ENCODE assay signal across 12 mouse cellular contexts in the genomic region with DNA sequence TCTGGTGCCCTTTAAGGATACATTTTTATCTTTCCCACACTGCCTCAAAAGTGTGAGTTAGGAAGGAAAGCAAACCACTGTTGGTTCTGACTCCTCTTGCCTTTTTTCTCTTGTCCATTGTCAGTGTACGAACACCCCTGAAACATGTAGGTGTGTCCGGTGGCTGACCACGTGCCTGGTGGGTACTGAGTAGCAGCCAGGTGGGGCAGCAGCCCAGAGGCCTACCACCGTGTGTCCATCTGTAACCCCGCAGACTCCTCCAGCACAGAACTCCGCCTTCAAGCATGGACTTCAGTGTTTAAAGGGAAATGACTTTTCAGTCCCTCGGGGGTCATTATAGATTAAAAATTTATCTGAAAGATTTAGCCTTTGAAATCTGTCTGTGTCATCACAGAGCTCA. TPM values are rescaled to one million over a fixed set of nuclear protein-coding genes. Genes with fewer than 3 reads are reported as not detected.
DNase-seq lines count a peak whose midpoint lies in the region; ATAC-seq lines count a peak whose summit lies in the region.
"Had no signal": no experiment of that assay in that cellular context is flagged by ENCODE, and none has a peak within 500 bp of the region (broad histone marks: within the 10 kb centered on the region; RNA-seq: fewer than 3 reads in every experiment).

No protein-coding gene starts in this region.

- H3K9ac ChIP-seq in forebrain, embryonic 12.5 days = no peak overlapping the region
- H3K9ac ChIP-seq in forebrain, embryonic 13.5 days = no peak overlapping the region
- no peak overlapping the region for H3K9ac ChIP-seq in midbrain, embryonic 15.5 days
- no peak overlapping the region for H3K9ac ChIP-seq in midbrain, embryonic 16.5 days (ENCODE audit: low read depth, low read length)
- H3K9ac ChIP-seq: liver, embryonic 12.5 days had no signal

- H3K4me1 ChIP-seq in forebrain, embryonic 12.5 days = peaks cover 31% of the 10 kb centered on the region
- H3K4me1 ChIP-seq in forebrain, embryonic 13.5 days = peaks cover 29% of the 10 kb centered on the region
- H3K4me1 ChIP-seq in midbrain, embryonic 10.5 days = peaks cover 35% of the 10 kb centered on the region
- H3K4me1 ChIP-seq in midbrain, embryonic 15.5 days = peaks cover 30% of the 10 kb centered on the region
- H3K4me1 ChIP-seq in midbrain, embryonic 16.5 days (ENCODE audit: control insufficient read depth, insufficient read depth, low read length) = peaks cover 27% of the 10 kb centered on the region
- H3K4me1 ChIP-seq: liver, embryonic 12.5 days had no signal

- 46% methylated on average over 7 of the region's 7 CpGs for WGBS in forebrain, embryonic 12.5 days
- 52% methylated on average over 7 of the region's 7 CpGs for WGBS in forebrain, embryonic 13.5 days
- WGBS in midbrain, embryonic 10.5 days = 67% methylated on average over 7 of the region's 7 CpGs
- WGBS in midbrain, embryonic 15.5 days = 52% methylated on average over 7 of the region's 7 CpGs
- 51% methylated on average over 7 of the region's 7 CpGs for WGBS in midbrain, embryonic 16.5 days

- no peak overlapping the region for H3K4me2 ChIP-seq in forebrain, embryonic 12.5 days
- H3K4me2 ChIP-seq in forebrain, embryonic 13.5 days = no peak overlapping the region
- H3K4me2 ChIP-seq in midbrain, embryonic 15.5 days = no peak overlapping the region
- no peak overlapping the region for H3K4me2 ChIP-seq in midbrain, embryonic 16.5 days (ENCODE audit: low read length)
- H3K4me2 ChIP-seq: liver, embryonic 12.5 days had no signal

- no peaks in the 10 kb centered on the region for H3K27me3 ChIP-seq in forebrain, embryonic 12.5 days
- no peaks in the 10 kb centered on the region for H3K27me3 ChIP-seq in forebrain, embryonic 13.5 days
- no peaks in the 10 kb centered on the region for H3K27me3 ChIP-seq in midbrain, embryonic 10.5 days (ENCODE audit: low read depth, poor library complexity, severe bottlenecking)
- no peaks in the 10 kb centered on the region for H3K27me3 ChIP-seq in midbrain, embryonic 15.5 days (replicated peaks)
- H3K27me3 ChIP-seq in midbrain, embryonic 16.5 days (ENCODE audit: control insufficient read depth, insufficient read depth, low read depth, low read length) = no peaks in the 10 kb centered on the region
- H3K27me3 ChIP-seq: liver, embryonic 12.5 days had no signal

- H3K27ac ChIP-seq in forebrain, embryonic 12.5 days = peak overlapping the region; percentile 75; the same call in 1 of the 2 replicates
- no peak overlapping the region for H3K27ac ChIP-seq in forebrain, embryonic 13.5 days
- peak overlapping the region; percentile 63; the same call in 1 of the 2 replicates for H3K27ac ChIP-seq in midbrain, embryonic 10.5 days (replicated peaks)
- no peak overlapping the region for H3K27ac ChIP-seq in midbrain, embryonic 15.5 days
- H3K27ac ChIP-seq in midbrain, embryonic 16.5 days (ENCODE audit: low read length) = peak overlapping the region; percentile 69; the same call in 1 of the 2 replicates
- H3K27ac ChIP-seq: heart, embryonic 10.5 days; liver, embryonic 12.5 days had no signal

- H3K9me3 ChIP-seq in forebrain, embryonic 12.5 days = no peaks in the 10 kb centered on the region
- H3K9me3 ChIP-seq in forebrain, embryonic 13.5 days (replicated peaks) = no peaks in the 10 kb centered on the region
- H3K9me3 ChIP-seq in midbrain, embryonic 10.5 days (replicated peaks) = no peaks in the 10 kb centered on the region
- H3K9me3 ChIP-seq in midbrain, embryonic 15.5 days = no peaks in the 10 kb centered on the region
- no peaks in the 10 kb centered on the region for H3K9me3 ChIP-seq in midbrain, embryonic 16.5 days (replicated peaks; ENCODE audit: control insufficient read depth, low read length, poor library complexity, severe bottlenecking)
- H3K9me3 ChIP-seq: heart, embryonic 10.5 days; liver, embryonic 12.5 days had no signal

- H3K4me3 ChIP-seq in forebrain, embryonic 12.5 days (replicated peaks) = no peak overlapping the region
- H3K4me3 ChIP-seq in forebrain, embryonic 13.5 days = no peak overlapping the region
- no peak overlapping the region for H3K4me3 ChIP-seq in midbrain, embryonic 10.5 days
- H3K4me3 ChIP-seq in midbrain, embryonic 15.5 days = no peak overlapping the region
- no peak overlapping the region for H3K4me3 ChIP-seq in midbrain, embryonic 16.5 days (ENCODE audit: low read depth, low read length)
- H3K4me3 ChIP-seq: heart, embryonic 10.5 days; liver, embryonic 12.5 days had no signal

- no peaks in the 10 kb centered on the region for H3K36me3 ChIP-seq in forebrain, embryonic 12.5 days (replicated peaks)
- no peaks in the 10 kb centered on the region for H3K36me3 ChIP-seq in forebrain, embryonic 13.5 days (ENCODE audit: poor library complexity, severe bottlenecking)
- H3K36me3 ChIP-seq in midbrain, embryonic 10.5 days = 0 out of 2 replicates have a peak, but pooled peaks cover 4% of the 10 kb centered on the region
- no peaks in the 10 kb centered on the region for H3K36me3 ChIP-seq in midbrain, embryonic 15.5 days (replicated peaks)
- H3K36me3 ChIP-seq in midbrain, embryonic 16.5 days (ENCODE audit: control insufficient read depth, insufficient read depth, low read length) = no peaks in the 10 kb centered on the region

- no peak for ATAC-seq in forebrain, embryonic 12.5 days (ENCODE audit: low FRiP score)
- no peak for ATAC-seq in forebrain, embryonic 13.5 days
- no peak for ATAC-seq in midbrain, embryonic 15.5 days (replicated peaks)
- no peak; the same call in 1 of the 2 replicates for ATAC-seq in midbrain, embryonic 16.5 days
- ATAC-seq: liver, embryonic 12.5 days had no signal

- no peak for DNase-seq in midbrain, embryonic 10.5 days (ENCODE audit: low spot score)
- DNase-seq in cerebellum, postnatal 14 days = peak; percentile 85 to 90
- no peak for DNase-seq in kidney, postnatal 4 days
- DNase-seq in lung, adult 18-20 months = no peak
- DNase-seq: adrenal gland, adult 2 months; kidney, adult 8-10 months had no signal

RNA-seq across cellular contexts. Expression of a gene that starts 52.9 kb away (rescaled TPM):
- polyA plus RNA-seq in forebrain, embryonic 12.5 days (2016; fragmentation: Nextera tagmentation; extraction: Ambion mirVana) = 81.3 and 85.2 TPM in 2 replicates
- 85.8 and 86.8 TPM in 2 replicates for polyA plus RNA-seq in forebrain, embryonic 13.5 days (2015; fragmentation: Nextera tagmentation; extraction: Ambion mirVana)
- 78.2 and 88.1 TPM in 2 replicates for polyA plus RNA-seq in midbrain, embryonic 10.5 days (2016; fragmentation: Nextera tagmentation; extraction: Ambion mirVana)
- 48.3 and 49.2 TPM in 2 replicates for polyA plus RNA-seq in midbrain, embryonic 15.5 days (2015; fragmentation: Nextera tagmentation; extraction: Ambion mirVana)
- polyA plus RNA-seq in midbrain, embryonic 16.5 days (2015; fragmentation: Nextera tagmentation; extraction: Ambion mirVana) = 39.8 and 43.2 TPM in 2 replicates

Comparison
In these comparisons a context has a peak if more than half of its experiments do, and no peak if none do; other contexts are left out.
1. H3K27ac ChIP-seq: peak in forebrain, embryonic 12.5 days (single experiment), midbrain, embryonic 10.5 days (single experiment) and midbrain, embryonic 16.5 days (single experiment); none in forebrain, embryonic 13.5 days (single experiment) and midbrain, embryonic 15.5 days (single experiment).
2. DNase-seq: peak in cerebellum, postnatal 14 days (2 of 2); none in midbrain, embryonic 10.5 days (single experiment), kidney, postnatal 4 days (0 of 2) and lung, adult 18-20 months (0 of 2).